Mouse (Mus musculus) neural tube, embryonic 15.5 days (tissue): ENCODE results near the gene Mapk3. TPM values are rescaled to one million over a fixed set of nuclear protein-coding genes. Genes with fewer than 3 reads are reported as not detected.
A peak's percentile ranks its signal among the peaks of the same experiment; 100 is the strongest.

Experiments used
- ATAC-seq: fragments of 200-750 bp; cut with Nextera tagmentation; 2 replicates; pipeline ENCODE4 v1.8.0; 2017; ENCODE audit warnings: mild to moderate bottlenecking, moderate TSS enrichment, moderate library complexity; ENCODE audit not compliant: low FRiP score
- H3K27ac ChIP-seq: fragments of 300-500 bp; sonication (generic); replicated peaks from 2 replicates; pipeline ENCODE4 v1.5.1; 2015; ENCODE audit warnings: mild to moderate bottlenecking, inconsistent platforms
- H3K27me3 ChIP-seq: fragments of 300-500 bp; sonication (generic); replicated peaks from 2 replicates; pipeline ENCODE4 v1.6.1; 2015; ENCODE audit warnings: inconsistent platforms
- H3K36me3 ChIP-seq: fragments of 300-500 bp; sonication (generic); 2 replicates; pipeline ENCODE4 v1.6.1; 2015; ENCODE audit warnings: inconsistent platforms
- H3K4me1 ChIP-seq: fragments of 300-500 bp; sonication (generic); 2 replicates; pipeline ENCODE4 v1.6.1; 2015; ENCODE audit warnings: inconsistent platforms
- H3K4me2 ChIP-seq: fragments of 300-500 bp; sonication (generic); 2 replicates; pipeline ENCODE4 v1.6.1; 2015; ENCODE audit warnings: inconsistent platforms, mild to moderate bottlenecking, moderate library complexity
- H3K4me3 ChIP-seq: fragments of 300-500 bp; sonication (generic); replicated peaks from 2 replicates; pipeline ENCODE4 v1.5.1; 2015; ENCODE audit warnings: mild to moderate bottlenecking, inconsistent platforms
- H3K9ac ChIP-seq: fragments of 300-500 bp; sonication (generic); replicated peaks from 2 replicates; pipeline ENCODE4 v1.6.1; 2015; ENCODE audit warnings: mild to moderate bottlenecking, inconsistent platforms
- H3K9me3 ChIP-seq: fragments of 300-500 bp; sonication (generic); replicated peaks from 2 replicates; pipeline ENCODE4 v1.6.1; 2016; ENCODE audit warnings: inconsistent platforms
- WGBS: fragments of 180-500 bp; shearing (Covaris S2); methylation state at CpG from one replicate; pipeline ENCODE4 v1.1.7; 2015; ENCODE audit warnings: mixed read lengths; 5-methylcytosine and 5-hydroxymethylcytosine counted together
- polyA plus RNA-seq: library from polyadenylated mRNA; unstranded; fragments of >200 nt; fragmentation: Nextera tagmentation; extraction: Ambion mirVana; gene quantifications from 2 replicates; pipeline ENCODE4 v1.2.1, GENCODE M21; 2015

The Mapk3 gene
- polyA plus RNA-seq, 1 experiment from 2014 or later, result 105 TPM

DNA sequence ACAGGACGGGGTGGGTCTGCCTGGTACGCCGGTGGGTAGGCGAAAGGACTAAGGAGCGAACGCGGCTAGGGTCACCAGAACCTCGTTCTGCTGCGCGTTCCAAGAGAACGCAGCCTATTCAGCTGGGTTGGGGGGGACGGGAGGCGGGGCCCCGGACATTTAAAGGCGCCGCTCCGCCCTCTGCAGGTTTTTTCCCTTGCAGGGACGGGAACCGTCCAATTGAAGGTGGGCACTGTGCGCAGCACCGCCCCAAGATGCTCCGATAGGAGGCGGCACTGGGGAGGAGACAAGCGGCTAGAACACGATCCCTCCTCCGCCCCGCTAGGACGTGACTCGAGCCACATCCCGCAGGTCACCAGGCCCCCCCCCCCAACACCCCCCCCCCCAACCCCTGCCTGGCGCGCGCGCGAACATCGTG lies 39.7 kb downstream of the Mapk3 start:
- H3K4me1 ChIP-seq, result peaks cover 42% of the 10 kb centered on the region
- peak; percentile 96 for ATAC-seq
- no peaks in the 10 kb centered on the region for H3K9me3 ChIP-seq
- WGBS, result under 1% methylated on average over 30 of the region's 36 CpGs
- H3K4me2 ChIP-seq, result peak overlapping the region; percentile 89
- H3K36me3 ChIP-seq, result peaks cover 32% of the 10 kb centered on the region
- peak overlapping the region; percentile 95 for H3K27ac ChIP-seq
- H3K4me3 ChIP-seq, result peak overlapping the region; percentile 85
- peak overlapping the region; percentile 81 for H3K9ac ChIP-seq
- no peaks in the 10 kb centered on the region for H3K27me3 ChIP-seq

DNA sequence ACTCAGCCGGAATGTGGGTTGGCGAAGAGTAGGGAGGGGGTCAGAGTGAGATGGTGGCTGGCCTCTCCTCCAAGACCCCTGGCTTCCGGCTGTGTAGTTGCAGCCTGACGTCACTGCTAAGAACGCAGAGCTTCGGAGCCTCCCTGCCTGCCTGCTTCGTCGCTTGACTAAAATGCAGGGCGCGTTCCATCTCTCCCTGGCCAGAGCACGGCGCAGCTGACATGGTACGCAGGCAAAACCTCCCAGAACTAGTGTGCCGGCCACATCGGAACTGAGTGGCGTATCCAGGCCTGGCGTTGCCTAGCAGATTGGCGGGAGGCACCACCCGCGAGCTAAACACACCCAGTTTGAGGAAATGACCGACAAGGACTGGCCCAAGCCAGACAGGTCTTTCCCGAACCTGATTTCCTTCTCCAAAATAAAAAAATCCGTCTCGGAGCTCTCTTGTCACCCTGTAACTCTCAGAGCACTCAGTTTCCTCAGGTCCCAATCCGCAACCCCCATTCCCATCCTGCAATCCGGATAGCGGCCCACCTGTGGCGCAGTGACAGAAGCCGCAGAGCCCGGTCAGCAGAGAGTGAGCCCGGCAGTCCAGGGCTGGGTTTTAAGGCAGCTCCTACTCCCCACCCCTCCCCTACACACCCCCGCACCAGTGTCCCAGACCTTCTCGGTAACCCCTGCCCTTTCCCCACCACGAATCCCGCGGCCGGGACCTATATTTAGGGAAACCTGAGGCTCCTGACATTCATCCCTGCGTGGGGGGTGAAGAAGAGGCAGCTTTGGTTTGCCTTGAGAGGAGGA lies 40.3 kb downstream of the Mapk3 start:
- Histone ChIP-seq H3K27ac (peak overlapping the region; percentile 95), H3K27me3 (no peaks in the 10 kb centered on the region), H3K9ac (peak overlapping the region; percentile 68), H3K4me1 (peaks cover 42% of the 10 kb centered on the region), H3K36me3 (peaks cover 26% of the 10 kb centered on the region), H3K9me3 (no peaks in the 10 kb centered on the region), H3K4me2 (peak overlapping the region; percentile 89), H3K4me3 (peak overlapping the region; percentile 85)
- peak; percentile 93 for ATAC-seq
- 1% methylated on average over 37 of the region's 38 CpGs for WGBS

DNA sequence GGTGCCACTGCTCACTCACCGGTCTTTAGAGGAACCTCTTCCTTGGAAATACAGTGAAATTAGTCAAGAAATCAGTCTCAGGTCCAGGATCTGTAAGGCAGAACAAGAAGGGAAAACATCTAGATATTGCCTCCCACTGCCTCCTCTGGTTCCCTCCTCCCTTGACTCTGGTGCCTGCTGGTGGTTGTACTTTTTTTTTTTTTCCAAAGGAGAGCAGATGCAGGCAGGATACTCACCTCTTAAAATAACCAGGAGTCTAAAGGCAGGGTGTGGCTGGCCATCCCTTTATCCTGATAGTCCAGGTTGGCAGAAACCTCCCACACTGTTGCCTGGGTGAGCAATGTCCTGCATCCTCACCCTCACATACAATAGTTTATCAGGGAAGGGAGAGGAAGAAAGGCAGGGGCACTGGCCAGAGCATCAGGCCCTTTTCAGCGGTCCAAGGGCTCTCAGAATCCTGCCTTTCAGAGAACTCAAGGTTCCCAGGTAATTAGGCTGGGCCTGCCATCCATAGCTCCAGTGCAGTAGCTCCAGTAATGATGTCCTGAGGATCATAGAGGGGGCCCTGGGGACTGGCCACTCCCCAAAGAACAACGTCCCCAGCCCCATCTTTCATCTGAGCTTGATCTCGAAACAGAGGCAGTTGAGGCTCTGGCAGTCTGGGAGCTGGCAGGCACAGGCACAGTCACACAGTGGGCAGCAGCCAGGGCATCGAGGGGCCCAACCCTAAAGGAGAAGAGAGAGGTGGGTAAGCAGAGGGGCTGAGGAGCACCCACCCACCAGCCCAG lies 41.1 kb downstream of the Mapk3 start:
- no peaks in the 10 kb centered on the region for H3K27me3 ChIP-seq
- H3K4me1 ChIP-seq, result peaks cover 42% of the 10 kb centered on the region
- H3K4me3 ChIP-seq, result peak overlapping the region; percentile 85
- peak overlapping the region; percentile 89 for H3K4me2 ChIP-seq
- ATAC-seq, result no peak
- WGBS, result 42% methylated on average over 5 of the region's 5 CpGs
- H3K9ac ChIP-seq, result peak overlapping the region; percentile 68
- no peaks in the 10 kb centered on the region for H3K9me3 ChIP-seq
- H3K36me3 ChIP-seq, result peaks cover 18% of the 10 kb centered on the region
- H3K27ac ChIP-seq, result peak overlapping the region; percentile 95

GRCm38 (mm10) chr7:126801057-126801422 lies 41.6 kb downstream of the Mapk3 start:
- Histone ChIP-seq H3K4me3 (no peak overlapping the region), H3K9me3 (no peaks in the 10 kb centered on the region), H3K27me3 (no peaks in the 10 kb centered on the region), H3K27ac (peak overlapping the region; percentile 95; the same call in 1 of the 2 replicates), H3K9ac (peak overlapping the region; percentile 68; the same call in 1 of the 2 replicates), H3K4me2 (no peak overlapping the region), H3K4me1 (peaks cover 37% of the 10 kb centered on the region), H3K36me3 (peaks cover 13% of the 10 kb centered on the region)
- 95% methylated on average over 16 of the region's 16 CpGs for WGBS
- ATAC-seq, result no peak

GRCm38 (mm10) chr7:126802134-126802889 lies 42.9 kb downstream of the Mapk3 start:
- ATAC-seq, result no peak
- H3K4me3 ChIP-seq, result no peak overlapping the region
- no peak overlapping the region for H3K4me2 ChIP-seq

DNA sequence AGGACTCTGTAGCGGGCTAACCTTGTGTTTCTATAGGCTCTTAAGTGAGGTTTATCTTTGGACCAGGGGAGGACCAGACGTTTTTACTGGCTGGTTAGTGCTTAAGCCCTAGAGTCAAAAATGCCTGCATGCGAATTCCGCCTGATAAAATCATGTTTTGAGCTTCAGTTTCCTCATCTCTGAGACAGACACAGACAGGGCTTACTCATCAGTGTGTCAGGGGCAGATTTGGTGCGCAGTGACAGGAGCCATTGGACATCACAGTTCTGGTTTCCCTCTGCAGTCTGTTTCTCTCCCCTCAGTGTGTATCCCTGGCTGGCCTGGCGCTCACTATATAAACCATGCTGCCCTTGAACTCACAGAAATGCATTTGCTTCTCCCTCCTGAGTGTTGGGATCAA lies 43.8 kb downstream of the Mapk3 start:
- no peak overlapping the region for H3K4me3 ChIP-seq
- peaks cover 27% of the 10 kb centered on the region for H3K4me1 ChIP-seq
- H3K36me3 ChIP-seq, result no peaks in the 10 kb centered on the region
- H3K4me2 ChIP-seq, result no peak overlapping the region
- no peak for ATAC-seq
- no peak overlapping the region for H3K9ac ChIP-seq
- no peak overlapping the region for H3K27ac ChIP-seq
- no peaks in the 10 kb centered on the region for H3K9me3 ChIP-seq
- WGBS, result 89% methylated on average over 6 of the region's 6 CpGs
- H3K27me3 ChIP-seq, result no peaks in the 10 kb centered on the region

More at GRCm38 (mm10) chr7:126802134-126802889, 42.9 kb downstream of the Mapk3 start:
- no peak overlapping the region for H3K27ac ChIP-seq
- H3K36me3 ChIP-seq, result no peaks in the 10 kb centered on the region; the same call in 1 of the 2 replicates
- no peak overlapping the region for H3K9ac ChIP-seq
- H3K4me1 ChIP-seq, result peaks cover 27% of the 10 kb centered on the region
- H3K9me3 ChIP-seq, result no peaks in the 10 kb centered on the region
- 90% methylated on average over 11 of the region's 11 CpGs for WGBS
- H3K27me3 ChIP-seq, result no peaks in the 10 kb centered on the region

GRCm38 (mm10) chr7:126803751-126804150 lies 44.4 kb downstream of the Mapk3 start:
- Histone ChIP-seq H3K36me3 (no peaks in the 10 kb centered on the region), H3K4me1 (peaks cover 30% of the 10 kb centered on the region), H3K9ac (no peak overlapping the region), H3K4me3 (no peak overlapping the region), H3K27me3 (no peaks in the 10 kb centered on the region), H3K9me3 (no peaks in the 10 kb centered on the region), H3K27ac (no peak overlapping the region), H3K4me2 (no peak overlapping the region)
- ATAC-seq, result no peak

- H3K27ac ChIP-seq, result no peak overlapping the region
- 86% methylated on average over 6 of the region's 6 CpGs for WGBS
- no peaks in the 10 kb centered on the region for H3K36me3 ChIP-seq
- no peaks in the 10 kb centered on the region for H3K9me3 ChIP-seq
- peaks cover 23% of the 10 kb centered on the region for H3K4me1 ChIP-seq
- no peak overlapping the region for H3K9ac ChIP-seq
- no peak overlapping the region for H3K4me2 ChIP-seq
- ATAC-seq, result no peak
- H3K4me3 ChIP-seq, result no peak overlapping the region
- no peaks in the 10 kb centered on the region for H3K27me3 ChIP-seq
Measured at GRCm38 (mm10) chr7:126806956-126807355, 47.6 kb downstream of the Mapk3 start.

- H3K9me3 ChIP-seq, result no peaks in the 10 kb centered on the region
- H3K4me1 ChIP-seq, result peaks cover 23% of the 10 kb centered on the region
- H3K4me2 ChIP-seq, result peak overlapping the region; percentile 92; the same call in 1 of the 2 replicates
- no peak overlapping the region for H3K27ac ChIP-seq
- no peaks in the 10 kb centered on the region for H3K27me3 ChIP-seq
- H3K9ac ChIP-seq, result 0 out of 2 replicates have a peak overlapping the region, but pooled peaks have one; percentile 83
- WGBS, result 77% methylated on average over 4 of the region's 4 CpGs
- no peak for ATAC-seq
- H3K36me3 ChIP-seq, result no peaks in the 10 kb centered on the region
- H3K4me3 ChIP-seq, result 0 out of 2 replicates have a peak overlapping the region, but pooled peaks have one; percentile 78
Measured at GRCm38 (mm10) chr7:126807405-126807804, 48.0 kb downstream of the Mapk3 start.

GRCm38 (mm10) chr7:126808703-126809455 lies 49.5 kb downstream of the Mapk3 start:
- H3K36me3 ChIP-seq, result no peaks in the 10 kb centered on the region
- peak overlapping the region; percentile 78 for H3K4me3 ChIP-seq
- H3K9ac ChIP-seq, result peak overlapping the region; percentile 83
- WGBS, result under 1% methylated on average over 42 of the region's 43 CpGs
- peak overlapping the region; percentile 79 for H3K27ac ChIP-seq
- H3K9me3 ChIP-seq, result no peaks in the 10 kb centered on the region
- no peaks in the 10 kb centered on the region for H3K27me3 ChIP-seq
- peak; percentile 92 for ATAC-seq
- peaks cover 23% of the 10 kb centered on the region for H3K4me1 ChIP-seq
- H3K4me2 ChIP-seq, result peak overlapping the region; percentile 92
